Mouse (Mus musculus): ENCODE results near the gene Spata21.

The Spata21 gene

GRCm38 (mm10) chr4:141160193-141160592, 72.1 kb downstream of the Spata21 start:
- DNase-seq: no peak

- no peak for DNase-seq
Observed at GRCm38 (mm10) chr4:141161699-141162208, 73.6 kb downstream of the Spata21 start.
